Mouse (Mus musculus): ENCODE results near the gene Nme8.

DNA sequence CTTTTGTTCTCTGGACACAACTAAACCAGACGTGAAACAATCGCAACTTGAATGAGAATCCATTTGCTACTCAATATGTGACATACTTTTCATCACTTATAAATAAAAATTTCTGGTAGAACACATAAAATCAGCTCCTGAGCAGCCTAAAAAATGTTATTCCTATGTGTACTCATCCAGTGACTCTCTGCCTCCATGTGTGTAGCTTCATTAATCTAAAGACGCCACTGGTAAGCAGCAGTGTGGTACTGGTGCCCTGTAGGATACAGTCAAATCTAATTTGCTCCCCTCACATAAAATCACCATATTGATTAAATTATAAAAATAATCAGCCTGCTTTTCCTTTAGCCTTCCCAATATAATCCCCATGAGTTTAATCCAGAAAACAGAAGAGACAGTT lies 84.6 kb downstream of the Nme8 start:
- TF ChIP-seq CTCF (IDR thresholded peaks at IDR 0.05; ENCODE audit: extremely low read depth, insufficient read length, insufficient replicate concordance, low read depth, low read length) (no peak), POLR2A (IDR thresholded peaks at IDR 0.05; ENCODE audit: low read depth, low read length) (no peak)
